Mouse (Mus musculus): ENCODE results near the gene Slc28a1. TPM values are rescaled to one million over a fixed set of nuclear protein-coding genes. Genes with fewer than 3 reads are reported as not detected.

Slc28a1 gene
- polyA plus RNA-seq, 1 experiment from 2014 or later = 1.2 TPM

DNA sequence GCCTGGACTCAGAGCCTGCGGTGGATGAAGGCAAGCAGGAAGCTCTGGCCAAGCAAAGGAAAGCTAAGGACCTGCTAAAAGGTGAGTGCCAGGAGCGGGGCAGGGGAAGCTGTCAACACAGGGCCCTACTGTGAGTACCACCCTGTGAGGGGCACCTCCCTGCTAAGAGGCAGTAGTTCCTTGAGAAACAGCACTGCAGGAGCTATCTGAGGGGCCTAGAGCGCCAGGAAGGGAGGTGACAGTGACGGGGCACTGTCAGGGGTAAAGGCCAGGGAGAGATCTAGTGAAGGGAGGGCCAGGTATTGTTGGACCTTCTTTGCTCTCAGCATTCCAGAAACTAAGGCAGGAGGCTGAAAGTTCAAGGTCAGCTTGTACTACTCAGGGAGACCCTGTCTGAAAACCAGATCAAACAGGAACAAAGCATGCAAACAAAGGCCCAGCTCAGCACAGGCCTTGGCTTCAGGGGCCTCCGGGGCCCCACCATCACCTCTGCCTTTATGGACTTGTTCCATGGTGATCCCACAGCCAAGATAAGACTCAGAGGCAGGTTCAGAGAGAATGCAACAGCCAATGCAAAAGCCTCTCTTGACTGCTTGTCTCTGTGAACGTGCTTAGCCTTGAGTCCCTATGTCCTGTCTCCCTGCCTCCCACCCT, 20.4 kb upstream of the Slc28a1 start:
- Histone ChIP-seq H3K9ac (replicated peaks; ENCODE audit: low read length) (0 out of 2 replicates have a peak overlapping the region, but pooled peaks have one; percentile 18), H3K4me3 (ENCODE audit: low read length) (no peak overlapping the region), H3K9me3 (ENCODE audit: low read length) (no peaks in the 10 kb centered on the region), H3K4me2 (replicated peaks; ENCODE audit: low read depth, low read length) (no peak overlapping the region), H3K4me1 (ENCODE audit: insufficient read depth, low read length) (peaks cover 5% of the 10 kb centered on the region), H3K27me3 (ENCODE audit: insufficient read depth, low read length) (0 out of 2 replicates have a peak, but pooled peaks cover 3% of the 10 kb centered on the region), H3K27ac (ENCODE audit: low read length) (no peak overlapping the region), H3K36me3 (ENCODE audit: insufficient read depth, low read length) (no peaks in the 10 kb centered on the region)
- peak; percentile 40; the same call in 1 of the 2 replicates for ATAC-seq (ENCODE audit: low FRiP score, low TSS enrichment)
- 68% methylated on average over 6 of the region's 6 CpGs for WGBS

DNA sequence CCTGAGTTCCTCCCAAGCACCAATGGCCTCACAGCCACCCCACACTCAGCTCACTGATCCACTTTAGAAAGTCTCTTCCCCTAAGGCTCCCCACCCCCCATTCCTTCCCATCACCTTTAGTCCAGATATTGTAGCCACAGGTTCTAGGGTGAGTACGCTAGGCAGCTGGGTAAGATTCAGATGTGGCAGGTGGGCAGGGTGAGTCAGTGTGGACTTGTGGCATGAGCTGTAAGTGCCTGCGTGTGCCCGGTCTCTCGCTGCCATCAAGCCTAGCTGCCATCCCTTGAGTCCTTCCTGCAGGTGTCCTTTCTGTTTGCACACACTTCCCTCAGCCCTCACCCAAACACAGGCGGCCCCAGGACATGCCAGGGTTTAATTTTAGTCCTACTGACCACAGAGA, 14.3 kb upstream of the Slc28a1 start:
- WGBS = 84% methylated on average over 5 of the region's 5 CpGs

DNA sequence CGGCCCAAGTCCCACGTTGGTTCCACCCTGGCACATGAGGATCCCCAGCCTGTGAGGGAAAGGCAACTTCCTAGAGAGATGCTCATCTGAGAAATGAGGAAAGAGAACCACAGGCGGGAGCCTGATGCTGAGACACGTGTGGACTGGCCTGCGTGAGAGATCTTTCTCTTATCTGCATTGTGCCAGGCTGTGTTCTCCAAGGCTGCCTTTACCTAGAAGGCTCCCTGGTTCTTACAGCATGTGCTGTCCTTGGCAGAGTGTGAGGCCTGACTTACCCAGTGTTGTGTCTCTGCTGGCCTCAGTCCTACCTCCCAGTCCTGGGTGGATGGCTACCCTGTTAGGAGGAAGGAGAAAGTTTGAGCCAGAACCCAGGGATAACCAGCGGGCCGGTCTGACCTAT, 11.7 kb upstream of the Slc28a1 start:
- no peaks in the 10 kb centered on the region for H3K36me3 ChIP-seq (ENCODE audit: insufficient read depth, low read length)
- H3K4me3 ChIP-seq (ENCODE audit: low read length) = no peak overlapping the region
- no peak for ATAC-seq (ENCODE audit: low FRiP score, low TSS enrichment)
- H3K4me1 ChIP-seq (ENCODE audit: insufficient read depth, low read length) = no peaks in the 10 kb centered on the region
- no peaks in the 10 kb centered on the region for H3K27me3 ChIP-seq (ENCODE audit: insufficient read depth, low read length)
- no peak overlapping the region for H3K27ac ChIP-seq (ENCODE audit: low read length)
- H3K4me2 ChIP-seq (replicated peaks; ENCODE audit: low read depth, low read length) = no peak overlapping the region
- no peaks in the 10 kb centered on the region for H3K9me3 ChIP-seq (ENCODE audit: low read length)
- no peak overlapping the region for H3K9ac ChIP-seq (replicated peaks; ENCODE audit: low read length)
- WGBS = 94% methylated on average over 7 of the region's 7 CpGs

More for the DNA sequence above, 14.3 kb upstream of the Slc28a1 start:
- Histone ChIP-seq H3K4me2 (replicated peaks; ENCODE audit: low read depth, low read length) (no peak overlapping the region), H3K9me3 (ENCODE audit: low read length) (no peaks in the 10 kb centered on the region), H3K4me3 (ENCODE audit: low read length) (no peak overlapping the region), H3K27ac (ENCODE audit: low read length) (no peak overlapping the region), H3K4me1 (ENCODE audit: insufficient read depth, low read length) (no peaks in the 10 kb centered on the region), H3K9ac (replicated peaks; ENCODE audit: low read length) (no peak overlapping the region), H3K36me3 (ENCODE audit: insufficient read depth, low read length) (no peaks in the 10 kb centered on the region), H3K27me3 (ENCODE audit: insufficient read depth, low read length) (0 out of 2 replicates have a peak, but pooled peaks cover 3% of the 10 kb centered on the region)
- ATAC-seq (ENCODE audit: low FRiP score, low TSS enrichment) = no peak

DNA sequence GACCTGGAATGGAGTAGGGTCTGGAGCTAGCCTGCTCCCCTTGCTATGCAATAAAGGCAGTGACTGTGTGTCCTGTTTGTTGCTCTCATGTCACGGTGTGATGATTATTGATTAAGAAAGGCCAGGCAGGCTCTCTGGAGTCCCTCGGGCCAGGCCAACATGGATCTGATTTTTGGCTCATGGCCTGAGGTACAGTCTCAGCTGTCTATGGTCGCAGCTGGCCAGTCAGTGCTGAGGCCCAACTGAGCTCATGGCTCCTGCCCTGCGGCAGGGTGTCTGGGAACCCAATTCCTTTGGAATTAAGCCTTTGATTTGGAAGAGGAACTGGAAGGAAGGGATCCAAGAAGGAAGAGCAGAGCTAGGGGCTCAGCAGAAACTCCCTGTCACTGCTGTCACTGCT, 9.1 kb upstream of the Slc28a1 start:
- H3K4me3 ChIP-seq (ENCODE audit: low read length) = no peak overlapping the region
- no peak for ATAC-seq (ENCODE audit: low FRiP score, low TSS enrichment)
- no peak overlapping the region for H3K9ac ChIP-seq (replicated peaks; ENCODE audit: low read length)
- H3K36me3 ChIP-seq (ENCODE audit: insufficient read depth, low read length) = no peaks in the 10 kb centered on the region
- no peaks in the 10 kb centered on the region for H3K27me3 ChIP-seq (ENCODE audit: insufficient read depth, low read length)
- H3K27ac ChIP-seq (ENCODE audit: low read length) = no peak overlapping the region
- no peak overlapping the region for H3K4me2 ChIP-seq (replicated peaks; ENCODE audit: low read depth, low read length)
- 70% methylated on average over 4 of the region's 4 CpGs for WGBS
- peaks cover 6% of the 10 kb centered on the region; the same call in 1 of the 2 replicates for H3K4me1 ChIP-seq (ENCODE audit: insufficient read depth, low read length)
- no peaks in the 10 kb centered on the region for H3K9me3 ChIP-seq (ENCODE audit: low read length)

GRCm38 (mm10) chr7:81108226-81108625, 6.4 kb upstream of the Slc28a1 start:
- no peaks in the 10 kb centered on the region for H3K9me3 ChIP-seq (ENCODE audit: low read length)
- H3K36me3 ChIP-seq (ENCODE audit: insufficient read depth, low read length) = no peaks in the 10 kb centered on the region
- 90% methylated on average over 5 of the region's 5 CpGs for WGBS
- no peak overlapping the region for H3K9ac ChIP-seq (replicated peaks; ENCODE audit: low read length)
- H3K4me3 ChIP-seq (ENCODE audit: low read length) = no peak overlapping the region
- peaks cover 6% of the 10 kb centered on the region; the same call in 1 of the 2 replicates for H3K4me1 ChIP-seq (ENCODE audit: insufficient read depth, low read length)
- ATAC-seq (ENCODE audit: low FRiP score, low TSS enrichment) = no peak
- no peak overlapping the region for H3K27ac ChIP-seq (ENCODE audit: low read length)
- H3K27me3 ChIP-seq (ENCODE audit: insufficient read depth, low read length) = no peaks in the 10 kb centered on the region
- no peak overlapping the region for H3K4me2 ChIP-seq (replicated peaks; ENCODE audit: low read depth, low read length)

DNA sequence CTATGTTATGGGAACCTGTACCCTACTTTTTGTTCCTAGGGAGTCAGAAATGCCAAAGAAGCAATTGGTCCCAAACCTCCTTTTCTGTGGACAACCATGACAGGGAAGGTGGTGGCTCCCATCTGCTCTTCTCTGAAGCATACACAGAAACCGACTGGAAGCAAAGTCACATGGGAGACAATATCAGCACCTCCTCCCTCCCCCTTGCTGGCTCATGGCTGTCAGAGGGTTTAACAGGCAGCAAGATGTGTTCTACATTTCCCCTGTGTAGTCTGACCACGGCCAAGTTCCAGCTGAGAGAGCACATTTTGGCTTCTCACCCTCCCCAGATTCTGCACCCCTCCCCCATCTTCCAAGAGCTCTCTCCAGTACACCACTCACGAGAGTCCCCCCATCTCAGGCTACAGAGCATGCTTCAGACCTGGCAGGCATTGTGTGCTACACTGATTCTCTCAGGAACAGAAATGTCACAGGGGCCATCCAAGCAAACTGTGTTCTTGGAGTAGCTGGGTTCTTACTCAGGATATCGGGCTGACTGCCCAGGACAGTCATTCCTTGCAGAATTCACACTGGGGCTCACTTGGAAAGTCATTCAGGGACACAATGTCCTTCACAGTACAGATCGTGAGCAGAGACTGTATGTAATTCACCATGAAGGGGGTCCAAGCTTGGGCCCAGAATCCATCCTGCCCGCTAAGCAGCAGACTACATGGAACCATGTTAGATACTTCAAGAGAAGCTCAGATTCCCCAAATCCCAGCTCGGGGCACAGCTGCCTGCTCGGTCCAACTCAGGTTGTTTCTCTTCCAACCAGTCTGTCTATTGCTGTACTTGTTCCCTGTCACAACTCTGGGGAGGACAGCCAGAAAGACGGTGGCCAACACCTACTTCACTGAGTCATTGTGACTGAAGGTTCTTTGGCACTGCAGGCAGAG, 4.6 kb upstream of the Slc28a1 start:
- 55% methylated on average over 9 of the region's 9 CpGs for WGBS
- Histone ChIP-seq H3K27me3 (ENCODE audit: insufficient read depth, low read length) (no peaks in the 10 kb centered on the region), H3K9ac (replicated peaks; ENCODE audit: low read length) (no peak overlapping the region), H3K9me3 (ENCODE audit: low read length) (no peaks in the 10 kb centered on the region), H3K4me2 (replicated peaks; ENCODE audit: low read depth, low read length) (no peak overlapping the region), H3K4me1 (ENCODE audit: insufficient read depth, low read length) (peaks cover 6% of the 10 kb centered on the region; the same call in 1 of the 2 replicates), H3K27ac (ENCODE audit: low read length) (no peak overlapping the region), H3K36me3 (ENCODE audit: insufficient read depth, low read length) (no peaks in the 10 kb centered on the region), H3K4me3 (ENCODE audit: low read length) (no peak overlapping the region)
- ATAC-seq (ENCODE audit: low FRiP score, low TSS enrichment) = no peak

DNA sequence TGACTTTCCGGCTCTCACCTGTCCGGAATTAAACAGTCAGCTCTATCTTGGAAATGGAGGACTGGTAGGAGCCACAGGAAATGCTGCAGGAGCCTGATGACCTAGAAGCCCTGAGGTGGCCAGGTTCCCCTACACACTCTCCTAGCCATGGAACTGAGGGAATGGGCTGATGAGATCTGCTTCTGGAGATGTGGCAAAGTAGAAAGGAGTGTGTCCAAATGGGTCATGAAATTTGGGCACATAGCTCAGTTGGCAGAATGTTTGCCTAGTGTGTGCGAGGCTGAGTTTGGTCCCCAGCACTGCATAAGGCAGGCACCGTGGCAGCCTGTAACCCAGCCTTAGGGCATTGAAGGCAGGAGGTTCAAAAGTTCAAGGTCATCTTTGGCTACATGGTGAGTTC, 3.8 kb upstream of the Slc28a1 start:
- 88% methylated on average over 4 of the region's 4 CpGs for WGBS

DNA sequence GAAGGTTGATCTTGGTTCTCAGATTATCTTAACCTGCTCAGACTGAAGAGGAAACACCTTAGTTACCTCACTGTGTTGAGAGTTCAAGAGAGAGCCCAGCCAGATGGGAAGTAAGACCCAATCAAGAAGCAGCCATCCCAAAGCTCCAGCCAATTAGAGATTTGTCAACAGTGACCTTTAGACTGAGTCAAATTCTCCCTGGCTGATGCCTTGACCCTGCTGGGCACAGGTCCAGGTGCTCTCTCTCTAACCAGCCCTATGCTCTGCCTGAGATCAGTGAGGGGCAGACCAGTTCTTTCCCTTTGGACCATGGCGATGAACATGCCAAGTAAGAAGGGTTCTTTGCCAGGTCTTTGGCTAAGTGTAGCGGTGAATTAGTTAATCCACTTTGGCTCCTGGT, 2.9 kb upstream of the Slc28a1 start:
- Histone ChIP-seq H3K9me3 (ENCODE audit: low read length) (no peaks in the 10 kb centered on the region), H3K36me3 (ENCODE audit: insufficient read depth, low read length) (no peaks in the 10 kb centered on the region), H3K4me2 (replicated peaks; ENCODE audit: low read depth, low read length) (no peak overlapping the region), H3K27me3 (ENCODE audit: insufficient read depth, low read length) (no peaks in the 10 kb centered on the region), H3K27ac (ENCODE audit: low read length) (no peak overlapping the region), H3K9ac (replicated peaks; ENCODE audit: low read length) (no peak overlapping the region), H3K4me1 (ENCODE audit: insufficient read depth, low read length) (peaks cover 6% of the 10 kb centered on the region; the same call in 1 of the 2 replicates), H3K4me3 (ENCODE audit: low read length) (no peak overlapping the region)
- ATAC-seq (ENCODE audit: low FRiP score, low TSS enrichment) = no peak
- 98% methylated on average over 2 of the region's 2 CpGs for WGBS

More for the DNA sequence above, 3.8 kb upstream of the Slc28a1 start:
- H3K9ac ChIP-seq (replicated peaks; ENCODE audit: low read length) = no peak overlapping the region
- no peaks in the 10 kb centered on the region for H3K27me3 ChIP-seq (ENCODE audit: insufficient read depth, low read length)
- H3K4me1 ChIP-seq (ENCODE audit: insufficient read depth, low read length) = peaks cover 6% of the 10 kb centered on the region; the same call in 1 of the 2 replicates
- H3K4me3 ChIP-seq (ENCODE audit: low read length) = no peak overlapping the region
- no peak overlapping the region for H3K4me2 ChIP-seq (replicated peaks; ENCODE audit: low read depth, low read length)
- H3K27ac ChIP-seq (ENCODE audit: low read length) = no peak overlapping the region
- ATAC-seq (ENCODE audit: low FRiP score, low TSS enrichment) = no peak
- no peaks in the 10 kb centered on the region for H3K36me3 ChIP-seq (ENCODE audit: insufficient read depth, low read length)
- no peaks in the 10 kb centered on the region for H3K9me3 ChIP-seq (ENCODE audit: low read length)

DNA sequence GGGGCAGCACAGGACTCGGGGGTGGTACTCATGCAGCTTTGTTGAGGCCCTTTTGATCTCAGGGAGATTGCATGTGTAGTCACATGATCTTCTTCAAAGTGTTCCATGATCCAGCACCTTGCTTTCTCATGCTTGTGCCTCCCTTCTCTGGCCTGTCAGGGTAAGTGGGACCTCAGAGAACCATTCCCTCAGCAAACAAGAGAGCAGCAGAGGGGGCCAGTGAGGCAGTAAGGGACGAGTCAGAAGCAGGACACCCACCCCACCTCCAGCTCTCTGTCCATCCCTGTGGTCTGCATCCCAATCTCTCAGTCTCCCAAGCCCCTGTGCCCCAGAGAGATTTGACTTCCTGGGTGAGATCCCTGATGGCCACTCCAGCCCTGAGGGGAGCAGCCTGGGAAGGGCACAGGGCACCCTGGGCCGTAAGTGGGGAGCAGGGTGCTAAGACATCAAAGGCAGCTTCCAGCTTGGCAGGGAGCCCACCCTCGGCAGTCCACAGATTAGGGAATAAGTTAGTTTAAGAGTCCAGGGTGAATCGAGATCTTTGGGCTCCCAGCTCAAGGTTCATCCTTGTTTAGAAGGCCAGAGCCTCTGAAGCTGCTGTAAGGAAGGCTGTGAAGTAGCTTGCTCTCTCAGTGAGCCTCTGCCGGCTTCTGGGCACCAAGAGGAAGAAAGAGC, 1.8 kb upstream of the Slc28a1 start:
- Histone ChIP-seq H3K36me3 (ENCODE audit: insufficient read depth, low read length) (no peaks in the 10 kb centered on the region), H3K4me3 (ENCODE audit: low read length) (no peak overlapping the region), H3K27ac (ENCODE audit: low read length) (no peak overlapping the region), H3K9me3 (ENCODE audit: low read length) (no peaks in the 10 kb centered on the region), H3K9ac (replicated peaks; ENCODE audit: low read length) (no peak overlapping the region), H3K27me3 (ENCODE audit: insufficient read depth, low read length) (no peaks in the 10 kb centered on the region), H3K4me2 (replicated peaks; ENCODE audit: low read depth, low read length) (no peak overlapping the region), H3K4me1 (ENCODE audit: insufficient read depth, low read length) (peaks cover 6% of the 10 kb centered on the region; the same call in 1 of the 2 replicates)
- no peak for ATAC-seq (ENCODE audit: low FRiP score, low TSS enrichment)
- 35% methylated on average over 5 of the region's 6 CpGs for WGBS
